Mouse (Mus musculus): ENCODE data around the gene Tubb4a. TPM values are rescaled to one million over a fixed set of nuclear protein-coding genes. Genes with fewer than 3 reads are reported as not detected.

Gene Tubb4a
- polyA plus RNA-seq, 1 experiment from 2014 or later = 22.6 TPM

Other genes with a start within 250 kb of the Tubb4a start
- gene Acsbg2, start 213.3 kb downstream of the Tubb4a start, polyA plus RNA-seq (2015; fragmentation: Nextera tagmentation; extraction: Ambion mirVana) = not detected in 2 replicates
- gene 1700061G19Rik, start 212.3 kb downstream of the Tubb4a start, polyA plus RNA-seq (2015; fragmentation: Nextera tagmentation; extraction: Ambion mirVana) = 0.12 and 0.17 TPM in 2 replicates
- gene Mllt1, start 152.4 kb downstream of the Tubb4a start, polyA plus RNA-seq (2015; fragmentation: Nextera tagmentation; extraction: Ambion mirVana) = 22.6 and 26.2 TPM in 2 replicates
- gene Acer1, start 105.7 kb downstream of the Tubb4a start, polyA plus RNA-seq (2015; fragmentation: Nextera tagmentation; extraction: Ambion mirVana) = 0.65 and 0.88 TPM in 2 replicates
- 157 and 174 TPM in 2 replicates for gene Clpp, start 97.5 kb downstream of the Tubb4a start, polyA plus RNA-seq (2015; fragmentation: Nextera tagmentation; extraction: Ambion mirVana)
- 41.7 and 43.7 TPM in 2 replicates for gene Alkbh7, start 90.4 kb downstream of the Tubb4a start, polyA plus RNA-seq (2015; fragmentation: Nextera tagmentation; extraction: Ambion mirVana)
- 0.44 TPM in 1 of 2 replicates, not detected in the other for gene Pspn, start 87.8 kb downstream of the Tubb4a start, polyA plus RNA-seq (2015; fragmentation: Nextera tagmentation; extraction: Ambion mirVana)
- 57.9 and 60.9 TPM in 2 replicates for gene Gtf2f1, start 76.5 kb downstream of the Tubb4a start, polyA plus RNA-seq (2015; fragmentation: Nextera tagmentation; extraction: Ambion mirVana)
- 0.37 and 0.58 TPM in 2 replicates for gene Gm17949, start 76.3 kb downstream of the Tubb4a start, polyA plus RNA-seq (2015; fragmentation: Nextera tagmentation; extraction: Ambion mirVana)
- 15.7 and 16.7 TPM in 2 replicates for gene Khsrp, start 56.3 kb downstream of the Tubb4a start, polyA plus RNA-seq (2015; fragmentation: Nextera tagmentation; extraction: Ambion mirVana)
- gene Slc25a41, start 46.1 kb downstream of the Tubb4a start, polyA plus RNA-seq (2015; fragmentation: Nextera tagmentation; extraction: Ambion mirVana) = not detected in 2 replicates
- gene Crb3, start 28.7 kb downstream of the Tubb4a start, polyA plus RNA-seq (2015; fragmentation: Nextera tagmentation; extraction: Ambion mirVana) = 113 TPM in 2 replicates
- gene Slc25a23, start 27.9 kb downstream of the Tubb4a start, polyA plus RNA-seq (2015; fragmentation: Nextera tagmentation; extraction: Ambion mirVana) = 5.7 and 6.7 TPM in 2 replicates
- 7.4 and 8.1 TPM in 2 replicates for gene Dennd1c, start 9.3 kb downstream of the Tubb4a start, polyA plus RNA-seq (2015; fragmentation: Nextera tagmentation; extraction: Ambion mirVana)
- gene Tnfsf9, start 17.5 kb upstream of the Tubb4a start, polyA plus RNA-seq (2015; fragmentation: Nextera tagmentation; extraction: Ambion mirVana) = 6.0 and 6.2 TPM in 2 replicates
- gene Cd70, start 62.0 kb upstream of the Tubb4a start, polyA plus RNA-seq (2015; fragmentation: Nextera tagmentation; extraction: Ambion mirVana) = not detected in 2 replicates
- gene Tnfsf14, start 106.4 kb upstream of the Tubb4a start, polyA plus RNA-seq (2015; fragmentation: Nextera tagmentation; extraction: Ambion mirVana) = 0.21 and 0.43 TPM in 2 replicates
- 5.0 and 8.2 TPM in 2 replicates for gene C3, start 140.4 kb upstream of the Tubb4a start, polyA plus RNA-seq (2015; fragmentation: Nextera tagmentation; extraction: Ambion mirVana)
- 34.9 and 37.0 TPM in 2 replicates for gene Gpr108, start 160.7 kb upstream of the Tubb4a start, polyA plus RNA-seq (2015; fragmentation: Nextera tagmentation; extraction: Ambion mirVana)
- 46.9 and 47.4 TPM in 2 replicates for gene Trip10, start 161.7 kb upstream of the Tubb4a start, polyA plus RNA-seq (2015; fragmentation: Nextera tagmentation; extraction: Ambion mirVana)
- 2.4 and 2.8 TPM in 2 replicates for gene Vav1, start 191.3 kb upstream of the Tubb4a start, polyA plus RNA-seq (2015; fragmentation: Nextera tagmentation; extraction: Ambion mirVana)

Data from intestine, embryonic 16.5 days (tissue).